In genomic region chr9:105764681-105765080, GRCm38 (mm10) we compare ENCODE assay signal across 22 mouse cellular contexts.
DNase-seq lines count a peak whose midpoint lies in the region; ATAC-seq lines count a peak whose summit lies in the region.
"Had no signal": no experiment of that assay in that cellular context is flagged by ENCODE, and none has a peak within 500 bp of the region (broad histone marks: within the 10 kb centered on the region; RNA-seq: fewer than 3 reads in every experiment).

No protein-coding gene starts in this region.

- H3K27ac ChIP-seq in heart, embryonic 11.5 days (ENCODE audit: low read depth, low read length), result no peak overlapping the region
- peak overlapping the region; percentile 82 for H3K27ac ChIP-seq in lung, embryonic 15.5 days
- H3K27ac ChIP-seq: forebrain, embryonic 12.5 days; heart, adult 2 months; hindbrain, embryonic 12.5 days had no signal

- no peaks in the 10 kb centered on the region for H3K27me3 ChIP-seq in heart, embryonic 11.5 days (ENCODE audit: control insufficient read depth, insufficient read depth, low read length)
- H3K27me3 ChIP-seq in lung, embryonic 15.5 days, result no peaks in the 10 kb centered on the region
- H3K27me3 ChIP-seq: forebrain, embryonic 12.5 days; heart, embryonic 12.5 days; hindbrain, embryonic 12.5 days; Patski had no signal

- WGBS in heart, embryonic 11.5 days (ENCODE audit: insufficient replicate concordance), result 71% methylated on average over 5 of the region's 5 CpGs
- 41% methylated on average over 5 of the region's 5 CpGs for WGBS in lung, embryonic 15.5 days

- H3K4me2 ChIP-seq in heart, embryonic 11.5 days, result no peak overlapping the region
- no peak overlapping the region for H3K4me2 ChIP-seq in lung, embryonic 15.5 days
- H3K4me2 ChIP-seq: forebrain, embryonic 12.5 days; heart, embryonic 12.5 days; hindbrain, embryonic 12.5 days had no signal

- no peak overlapping the region for H3K4me3 ChIP-seq in heart, embryonic 11.5 days (ENCODE audit: low read depth, low read length)
- H3K4me3 ChIP-seq in lung, embryonic 15.5 days, result no peak overlapping the region
- H3K4me3 ChIP-seq: forebrain, embryonic 12.5 days; heart, adult 2 months; heart, embryonic 12.5 days; hindbrain, embryonic 12.5 days had no signal

- no peak for ATAC-seq in heart, embryonic 11.5 days (replicated peaks; ENCODE audit: insufficient number of reproducible peaks, low FRiP score, low TSS enrichment)
- ATAC-seq in lung, embryonic 15.5 days (ENCODE audit: borderline replicate concordance, extremely low read depth, low FRiP score, low TSS enrichment), result no peak
- ATAC-seq: activated CD4-positive, CD25-positive, alpha-beta regulatory T cell, adult 4 months; forebrain, embryonic 16.5 days; hindbrain, embryonic 16.5 days; inflammation-experienced regulatory T-cells, adult 6 months; Patski had no signal

- H3K9me3 ChIP-seq in heart, embryonic 11.5 days (replicated peaks; ENCODE audit: control insufficient read depth, low read length), result no peaks in the 10 kb centered on the region
- H3K9me3 ChIP-seq in lung, embryonic 15.5 days, result no peaks in the 10 kb centered on the region
- H3K9me3 ChIP-seq: forebrain, embryonic 12.5 days; heart, embryonic 12.5 days; hindbrain, embryonic 12.5 days had no signal

- H3K4me1 ChIP-seq in heart, embryonic 11.5 days (ENCODE audit: control insufficient read depth, insufficient read depth, low read length), result no peaks in the 10 kb centered on the region
- peaks cover 13% of the 10 kb centered on the region; the same call in 1 of the 2 replicates for H3K4me1 ChIP-seq in lung, embryonic 15.5 days
- H3K4me1 ChIP-seq: hindbrain, embryonic 12.5 days had no signal

- peak; percentile 36 for DNase-seq in heart, adult 11 months
- DNase-seq in lung, postnatal 14 days, result no peak
- DNase-seq in 416B (ENCODE audit: low read depth), result peak; percentile 33
- peak; percentile 40 for DNase-seq in brain, adult 2 months (ENCODE audit: low read depth, low spot score)
- no peak for DNase-seq in layer of hippocampus, adult 8-10 months (ENCODE audit: low spot score in 2 of 2)
- DNase-seq in right cerebral cortex, postnatal 14 days, result no peak
- DNase-seq: adrenal gland, postnatal 14 days; cerebellum, adult 2 months; cerebellum, postnatal 10 days; gastrocnemius, postnatal 10 days; heart, adult 2 months; heart, postnatal 36 days had no signal

- H3K36me3 ChIP-seq in heart, embryonic 11.5 days (ENCODE audit: control insufficient read depth, insufficient read depth, low read length), result no peaks in the 10 kb centered on the region
- no peaks in the 10 kb centered on the region for H3K36me3 ChIP-seq in lung, embryonic 15.5 days
- H3K36me3 ChIP-seq: forebrain, embryonic 12.5 days; heart, embryonic 12.5 days; hindbrain, embryonic 12.5 days had no signal

- no peak overlapping the region for H3K9ac ChIP-seq in heart, embryonic 11.5 days (ENCODE audit: low read depth, low read length)
- H3K9ac ChIP-seq in lung, embryonic 15.5 days, result no peak overlapping the region
- H3K9ac ChIP-seq: forebrain, embryonic 12.5 days; heart, embryonic 12.5 days; hindbrain, embryonic 12.5 days had no signal

Comparison
In these comparisons a context has a peak if more than half of its experiments do, and no peak if none do; other contexts are left out.
1. DNase-seq: peak in heart, adult 11 months (single experiment), 416B (single experiment) and brain, adult 2 months (single experiment); none in lung, postnatal 14 days (single experiment), layer of hippocampus, adult 8-10 months (0 of 2) and right cerebral cortex, postnatal 14 days (single experiment).